Mouse (Mus musculus) liver, embryonic 12.5 days (tissue): Measurements from ENCODE around the gene Eid2. TPM values are rescaled to one million over a fixed set of nuclear protein-coding genes. Genes with fewer than 3 reads are reported as not detected.

Source experiments
- ATAC-seq: fragments of 200-750 bp; cut with Nextera tagmentation; 2 replicates; pipeline ENCODE4 v1.8.0; 2017; ENCODE audit warnings: moderate number of reproducible peaks, mild to moderate bottlenecking, moderate library complexity
- H3K27ac ChIP-seq: fragments of 300-500 bp; sonication (generic); 2 replicates; pipeline ENCODE4 v1.5.1; 2016; ENCODE audit warnings: mild to moderate bottlenecking
- H3K27me3 ChIP-seq: fragments of 300-500 bp; sonication (generic); replicated peaks from 2 replicates; pipeline ENCODE4 v1.6.1; 2016; ENCODE audit warnings: mild to moderate bottlenecking, moderate library complexity
- H3K36me3 ChIP-seq: fragments of 300-500 bp; sonication (generic); 2 replicates; pipeline ENCODE4 v1.6.1; 2016; ENCODE audit warnings: mild to moderate bottlenecking, moderate library complexity
- H3K4me1 ChIP-seq: fragments of 300-500 bp; sonication (generic); 2 replicates; pipeline ENCODE4 v1.6.1; 2016
- H3K4me2 ChIP-seq: fragments of 300-500 bp; sonication (generic); 2 replicates; pipeline ENCODE4 v1.6.1; 2016; ENCODE audit warnings: mild to moderate bottlenecking, moderate library complexity
- H3K4me3 ChIP-seq: fragments of 300-500 bp; sonication (generic); 2 replicates; pipeline ENCODE4 v1.5.1; 2016; ENCODE audit warnings: mild to moderate bottlenecking, moderate library complexity
- H3K9ac ChIP-seq: fragments of 300-500 bp; sonication (generic); 2 replicates; pipeline ENCODE4 v1.6.1; 2016; ENCODE audit warnings: mild to moderate bottlenecking, moderate library complexity
- H3K9me3 ChIP-seq: fragments of 300-500 bp; sonication (generic); replicated peaks from 2 replicates; pipeline ENCODE4 v1.6.1; 2016; ENCODE audit warnings: mild to moderate bottlenecking, moderate library complexity
- WGBS: fragments of 180-500 bp; shearing (Covaris S2); methylation state at CpG from one replicate; pipeline ENCODE4 v1.1.7; 2016; ENCODE audit not compliant: insufficient replicate concordance; 5-methylcytosine and 5-hydroxymethylcytosine counted together
- polyA plus RNA-seq: library from polyadenylated mRNA; unstranded; fragments of >200 nt; fragmentation: Nextera tagmentation; extraction: Ambion mirVana; gene quantifications from 2 replicates; pipeline ENCODE4 v1.2.1, GENCODE M21; 2016

The Eid2 gene
- polyA plus RNA-seq, 1 experiment from 2014 or later: 4.6 TPM

DNA sequence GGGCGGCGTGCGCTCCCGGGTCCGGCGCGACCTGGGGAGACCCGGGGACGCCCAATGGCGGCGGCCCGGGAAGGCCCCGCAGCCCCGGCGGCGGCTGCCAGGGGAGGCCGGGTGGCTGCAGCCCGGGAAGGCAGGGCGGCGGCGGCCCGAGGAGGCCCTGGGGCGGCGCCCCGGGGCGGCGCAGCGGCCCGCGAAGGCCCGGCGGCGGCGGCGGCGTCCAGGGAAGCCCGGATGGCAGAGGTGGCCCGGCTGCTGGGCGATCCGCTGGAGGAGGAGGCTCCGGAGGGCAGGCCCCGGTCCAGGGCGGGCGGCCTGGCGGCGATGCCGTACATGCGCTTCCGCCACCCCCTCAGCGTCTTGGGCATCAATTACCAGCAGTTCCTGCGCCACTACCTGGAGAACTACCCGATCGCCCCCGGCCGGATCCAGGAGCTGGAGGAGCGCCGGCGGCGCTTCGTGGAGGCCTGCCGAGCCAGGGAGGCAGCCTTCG is 406 bp downstream of the Eid2 start:
- Histone ChIP-seq H3K27ac (peak overlapping the region; percentile 62), H3K4me1 (peaks cover 9% of the 10 kb centered on the region), H3K9me3 (no peaks in the 10 kb centered on the region), H3K27me3 (peaks cover 41% of the 10 kb centered on the region), H3K36me3 (peaks cover 9% of the 10 kb centered on the region; the same call in 1 of the 2 replicates), H3K4me3 (peak overlapping the region; percentile 69), H3K9ac (peak overlapping the region; percentile 72), H3K4me2 (peak overlapping the region; percentile 83)
- ATAC-seq: peak; percentile 49
- 1% methylated on average over 51 of the region's 62 CpGs for WGBS

DNA sequence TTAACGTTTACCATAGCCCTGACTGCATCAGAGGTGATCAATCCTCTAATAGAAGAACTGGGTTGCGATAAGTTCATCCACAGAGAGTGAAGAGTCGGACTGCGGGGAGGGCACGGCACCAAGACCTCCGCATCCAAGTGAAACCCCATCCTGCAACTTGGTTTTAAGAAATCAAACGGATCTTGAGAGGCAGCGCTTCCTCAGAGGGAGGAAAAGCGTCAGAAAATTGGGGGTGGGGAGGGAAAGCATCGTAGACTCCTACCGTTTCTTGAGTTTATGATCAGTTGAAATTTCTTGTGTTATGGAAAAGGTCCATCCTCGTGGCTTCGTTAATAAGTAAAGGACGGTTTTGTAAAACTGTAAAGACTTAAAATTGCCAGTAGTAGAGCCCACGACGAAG is 895 bp downstream of the Eid2 start:
- Histone ChIP-seq H3K4me1 (peaks cover 9% of the 10 kb centered on the region), H3K4me3 (peak overlapping the region; percentile 69), H3K4me2 (peak overlapping the region; percentile 83), H3K27ac (peak overlapping the region; percentile 62; the same call in 1 of the 2 replicates), H3K27me3 (peaks cover 39% of the 10 kb centered on the region), H3K9me3 (no peaks in the 10 kb centered on the region), H3K36me3 (peaks cover 9% of the 10 kb centered on the region; the same call in 1 of the 2 replicates), H3K9ac (peak overlapping the region; percentile 72)
- 25% methylated on average over 16 of the region's 16 CpGs for WGBS
- no peak for ATAC-seq

DNA sequence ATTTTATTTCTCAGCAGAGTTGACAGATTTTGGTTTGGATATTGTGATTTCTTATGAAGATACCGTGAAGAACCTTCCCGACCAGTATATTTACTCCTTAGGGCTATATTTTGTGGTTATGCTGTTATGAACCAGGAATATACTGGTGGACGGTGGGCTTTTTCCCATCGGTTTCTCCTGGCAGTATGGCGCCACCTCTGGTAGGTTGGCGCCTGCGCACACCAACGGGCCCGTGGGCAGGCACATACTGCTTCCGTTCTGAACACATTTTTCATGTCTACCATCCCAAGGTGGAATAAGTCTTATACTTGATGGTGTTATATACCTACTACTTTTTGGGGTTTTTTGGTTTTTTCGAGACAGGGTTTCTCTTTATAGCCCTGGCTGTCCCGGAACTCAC is 1.7 kb downstream of the Eid2 start:
- 79% methylated on average over 12 of the region's 12 CpGs for WGBS
- no peak for ATAC-seq
- H3K4me2 ChIP-seq: no peak overlapping the region
- H3K27ac ChIP-seq: no peak overlapping the region
- H3K4me1 ChIP-seq: peaks cover 9% of the 10 kb centered on the region
- no peaks in the 10 kb centered on the region for H3K9me3 ChIP-seq
- H3K4me3 ChIP-seq: no peak overlapping the region
- H3K27me3 ChIP-seq: peaks cover 37% of the 10 kb centered on the region
- H3K36me3 ChIP-seq: peaks cover 9% of the 10 kb centered on the region; the same call in 1 of the 2 replicates
- H3K9ac ChIP-seq: no peak overlapping the region

DNA sequence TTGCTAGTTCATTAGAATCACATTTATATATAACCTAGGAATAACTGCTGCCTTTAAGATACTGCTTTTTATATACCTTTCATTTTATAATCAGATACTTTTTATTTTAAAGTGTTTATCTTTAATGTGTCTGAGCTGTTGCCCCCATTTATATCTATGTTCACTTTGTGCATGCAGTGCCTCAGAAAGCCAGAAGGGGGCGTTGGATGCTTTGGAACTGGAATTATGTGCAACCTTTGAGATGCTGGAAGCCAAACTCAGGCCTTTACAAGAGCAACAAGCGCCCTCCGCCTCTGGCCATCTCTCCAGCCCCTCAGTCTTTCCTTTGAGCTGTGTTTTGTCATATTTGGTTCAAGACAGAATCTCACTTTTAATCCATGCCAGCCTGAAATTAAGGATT is 4.1 kb downstream of the Eid2 start:
- peaks cover 9% of the 10 kb centered on the region for H3K4me1 ChIP-seq
- H3K27me3 ChIP-seq: peaks cover 24% of the 10 kb centered on the region
- no peak overlapping the region for H3K27ac ChIP-seq
- H3K4me2 ChIP-seq: no peak overlapping the region
- no peak overlapping the region for H3K9ac ChIP-seq
- ATAC-seq: no peak
- no peaks in the 10 kb centered on the region for H3K9me3 ChIP-seq
- 60% methylated on average over 3 of the region's 3 CpGs for WGBS
- H3K4me3 ChIP-seq: no peak overlapping the region
- H3K36me3 ChIP-seq: peaks cover 9% of the 10 kb centered on the region; the same call in 1 of the 2 replicates

DNA sequence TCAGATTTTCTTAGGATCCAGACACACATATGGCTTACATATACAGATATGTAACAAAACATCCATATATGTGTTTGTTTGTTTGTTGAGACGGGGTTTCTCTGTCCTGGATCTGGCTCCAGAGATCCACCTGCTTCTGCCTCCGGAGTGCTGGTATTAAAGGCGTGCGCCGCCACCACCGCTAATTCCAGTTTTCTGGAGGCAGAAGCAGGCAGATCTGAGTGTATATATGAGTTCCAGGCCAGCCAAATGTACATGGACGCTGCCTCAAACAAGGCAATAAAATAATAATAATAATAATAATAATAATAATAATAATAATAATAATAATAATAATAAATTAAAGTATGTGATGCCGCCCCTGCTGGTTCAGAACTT is 9.5 kb downstream of the Eid2 start:
- no peak overlapping the region for H3K9ac ChIP-seq
- H3K27ac ChIP-seq: no peak overlapping the region
- peak overlapping the region; percentile 71; the same call in 1 of the 2 replicates for H3K4me3 ChIP-seq
- peaks cover 9% of the 10 kb centered on the region; the same call in 1 of the 2 replicates for H3K27me3 ChIP-seq
- H3K4me1 ChIP-seq: peaks cover 8% of the 10 kb centered on the region
- H3K4me2 ChIP-seq: no peak overlapping the region
- H3K9me3 ChIP-seq: no peaks in the 10 kb centered on the region
- no peaks in the 10 kb centered on the region for H3K36me3 ChIP-seq
- WGBS: 51% methylated on average over 8 of the region's 8 CpGs
- ATAC-seq: 0 out of 2 replicates have a peak, but pooled peaks have one; percentile 2

DNA sequence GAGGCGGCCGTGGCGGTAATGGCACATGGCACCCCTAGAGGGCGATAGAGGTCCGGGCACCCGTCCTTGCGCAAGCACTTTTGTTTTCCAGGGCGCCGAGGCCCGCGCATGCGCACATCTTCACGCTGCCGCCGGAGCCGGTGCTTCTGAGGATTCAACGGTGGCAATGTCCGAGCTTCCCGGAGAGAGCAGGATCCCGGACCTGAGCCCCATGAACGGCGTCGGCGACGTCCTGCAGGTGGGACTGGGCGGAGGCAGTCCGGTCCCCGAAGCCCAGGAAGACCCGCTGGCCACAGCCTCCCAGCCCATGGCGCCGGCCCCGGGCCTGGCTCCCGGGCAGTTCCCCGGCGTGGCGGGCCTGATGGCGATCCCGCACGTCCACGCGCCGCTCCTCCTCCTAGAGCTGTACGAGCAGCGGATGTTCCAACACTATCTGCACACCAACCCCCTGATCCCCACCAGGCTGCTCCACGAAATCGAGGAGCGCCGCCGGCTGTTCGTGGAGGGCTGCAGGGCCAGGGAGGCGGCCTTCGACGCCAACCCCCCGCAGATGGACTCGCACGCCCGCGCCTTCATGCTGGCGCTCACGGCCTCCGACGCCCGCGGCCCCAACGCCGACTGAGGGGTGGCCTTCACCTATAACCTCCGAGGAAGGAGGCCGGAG is 10.1 kb downstream of the Eid2 start, which contains the start of gene Eid2b:
Eid2b (plus strand) TSS at position 125 of the 664 bp plus-strand sequence.
- peak within 1 kb of the TSS; percentile 78 for H3K4me2 ChIP-seq
- WGBS: 2% methylated on average over 68 of the region's 68 CpGs
- H3K4me3 ChIP-seq: peak within 1 kb of the TSS; percentile 71
- peak; percentile 75 for ATAC-seq
- peaks cover 9% of the 10 kb centered on the region; the same call in 1 of the 2 replicates for H3K27me3 ChIP-seq
- H3K36me3 ChIP-seq: no peaks in the 10 kb centered on the region
- peaks cover 8% of the 10 kb centered on the region for H3K4me1 ChIP-seq
- H3K27ac ChIP-seq: peak within 1 kb of the TSS; percentile 63
- H3K9ac ChIP-seq: peak within 1 kb of the TSS; percentile 84
- no peaks in the 10 kb centered on the region for H3K9me3 ChIP-seq

DNA sequence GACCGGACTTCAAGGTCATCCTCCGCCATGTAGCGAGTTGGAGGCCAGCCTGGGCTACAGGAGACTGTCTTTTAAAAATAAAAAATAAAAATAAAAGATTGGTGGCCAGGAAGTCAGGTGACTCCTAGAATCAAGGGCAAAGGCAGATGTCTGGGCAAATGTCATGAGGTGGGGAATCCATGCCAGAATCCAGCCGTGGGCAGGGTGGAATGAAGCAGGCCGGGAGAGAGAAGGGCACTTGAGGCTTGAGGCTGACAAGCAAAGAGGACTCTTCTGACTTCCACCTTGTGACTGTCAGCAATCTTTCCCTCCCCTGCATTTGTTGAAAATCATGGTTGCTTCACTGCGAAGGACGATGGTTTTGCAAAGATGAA is 10.6 kb downstream of the Eid2 start:
- WGBS: 80% methylated on average over 7 of the region's 7 CpGs
- ATAC-seq: no peak
- H3K36me3 ChIP-seq: no peaks in the 10 kb centered on the region
- peaks cover 8% of the 10 kb centered on the region for H3K4me1 ChIP-seq
- H3K27me3 ChIP-seq: peaks cover 9% of the 10 kb centered on the region; the same call in 1 of the 2 replicates
- no peaks in the 10 kb centered on the region for H3K9me3 ChIP-seq
- H3K4me3 ChIP-seq: peak overlapping the region; percentile 71
- H3K27ac ChIP-seq: no peak overlapping the region
- H3K9ac ChIP-seq: peak overlapping the region; percentile 84
- peak overlapping the region; percentile 78 for H3K4me2 ChIP-seq

DNA sequence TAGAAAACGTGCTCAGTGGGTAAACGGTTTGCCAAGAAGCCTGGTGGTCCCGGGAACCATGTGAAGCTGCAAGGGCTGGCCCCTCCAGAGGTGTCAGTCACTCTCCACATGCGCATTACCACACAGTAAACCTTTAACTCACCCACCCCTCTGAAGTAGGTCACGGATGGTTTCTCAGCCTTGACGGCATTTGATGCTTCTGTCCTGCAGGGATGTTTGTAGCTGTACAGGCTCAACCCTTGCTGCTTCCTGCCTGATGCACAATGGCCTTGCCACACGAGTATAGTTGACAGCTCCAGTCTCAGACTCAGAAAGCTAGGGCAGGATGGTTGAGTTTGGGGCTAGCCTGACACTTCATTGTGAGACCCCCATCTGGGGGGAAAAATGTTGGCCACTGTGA is 12.9 kb downstream of the Eid2 start:
- H3K9me3 ChIP-seq: no peaks in the 10 kb centered on the region
- H3K36me3 ChIP-seq: no peaks in the 10 kb centered on the region
- 62% methylated on average over 7 of the region's 7 CpGs for WGBS
- H3K9ac ChIP-seq: no peak overlapping the region
- no peak overlapping the region for H3K4me3 ChIP-seq
- H3K27ac ChIP-seq: no peak overlapping the region
- H3K4me1 ChIP-seq: peaks cover 8% of the 10 kb centered on the region
- H3K4me2 ChIP-seq: no peak overlapping the region
- H3K27me3 ChIP-seq: peaks cover 9% of the 10 kb centered on the region; the same call in 1 of the 2 replicates
- no peak for ATAC-seq

DNA sequence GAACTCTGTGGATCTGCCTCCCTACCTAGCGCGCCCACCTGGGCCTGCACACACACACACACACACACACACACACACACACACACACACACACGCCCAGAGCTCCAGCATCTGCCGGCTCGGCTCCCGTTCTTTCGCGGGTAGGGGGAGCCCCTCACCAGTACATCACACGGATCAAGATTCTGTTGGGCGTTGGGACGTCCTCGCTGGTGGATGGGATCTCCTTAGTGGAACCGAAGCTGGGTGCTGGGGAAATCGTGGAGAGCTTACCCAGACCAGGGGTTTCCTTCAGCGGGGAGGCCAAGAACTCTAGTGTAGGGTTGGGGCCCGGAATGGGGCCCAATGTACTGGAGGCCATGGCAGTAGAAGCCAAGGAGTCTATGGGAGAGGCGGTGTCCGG is 22.5 kb downstream of the Eid2 start:
- peak overlapping the region; percentile 37 for H3K4me2 ChIP-seq
- H3K9ac ChIP-seq: no peak overlapping the region
- H3K4me3 ChIP-seq: no peak overlapping the region; the same call in 1 of the 2 replicates
- peaks cover 88% of the 10 kb centered on the region for H3K27me3 ChIP-seq
- whole genome bisulfite sequencing: 2% methylated on average over 18 of the region's 18 CpGs
- no peaks in the 10 kb centered on the region for H3K9me3 ChIP-seq
- no peaks in the 10 kb centered on the region for H3K36me3 ChIP-seq
- H3K4me1 ChIP-seq: peaks cover 20% of the 10 kb centered on the region
- no peak overlapping the region for H3K27ac ChIP-seq
- peak; percentile 6; the same call in 1 of the 2 replicates for ATAC-seq

DNA sequence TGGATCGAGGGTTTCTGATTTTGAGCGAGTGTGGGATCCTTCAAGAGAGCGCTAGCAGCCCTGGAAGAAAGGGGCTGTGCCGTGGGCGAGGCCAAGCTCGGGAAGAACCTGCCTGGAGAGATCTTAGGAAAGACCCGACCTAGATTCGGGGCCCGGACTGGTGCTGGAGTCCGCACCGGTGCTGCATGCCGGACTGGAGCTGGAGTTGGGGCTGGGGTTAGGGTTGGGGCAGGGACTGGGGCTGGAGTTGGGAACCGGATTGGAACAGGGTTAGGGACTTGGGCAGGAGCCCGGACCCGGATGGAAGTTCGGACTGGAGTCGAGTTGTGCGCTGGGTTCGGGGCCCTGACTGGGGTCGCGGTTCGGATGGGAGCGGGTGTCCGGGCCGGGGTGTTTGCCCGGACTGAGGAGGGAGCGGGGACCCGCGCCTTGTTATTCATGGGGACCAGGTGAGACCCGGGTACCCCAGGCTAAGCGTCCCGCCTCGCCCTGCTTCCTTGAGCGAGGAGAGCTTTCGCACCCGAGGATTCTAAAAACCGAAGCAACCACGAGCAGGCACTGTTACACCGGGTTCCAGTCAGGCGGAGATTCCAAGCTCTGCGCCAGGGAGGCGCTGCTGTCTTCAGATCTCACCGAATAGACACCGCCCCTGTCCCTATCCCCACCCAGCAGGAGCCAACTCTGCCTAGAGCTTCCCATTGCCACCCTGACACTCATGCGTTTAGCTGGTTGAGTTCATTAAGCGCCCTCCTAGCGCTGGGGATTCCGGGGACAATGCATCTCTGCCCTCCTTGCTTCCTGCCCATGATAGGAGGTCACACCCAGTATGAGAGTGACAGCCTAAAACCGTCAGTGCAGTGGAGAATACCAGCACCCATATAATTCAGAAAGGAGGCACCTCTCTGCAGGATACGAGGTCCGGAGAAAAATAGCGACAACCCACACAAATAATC is 23.2 kb downstream of the Eid2 start, which contains the start of gene Selenov:
Selenov (minus strand) TSS at position 549 of the 953 bp plus-strand sequence.
- peak within 1 kb of the TSS; percentile 37 for H3K4me2 ChIP-seq
- no peak within 1 kb of the TSS for H3K9ac ChIP-seq
- WGBS: 2% methylated on average over 52 of the region's 52 CpGs
- H3K4me1 ChIP-seq: peaks cover 20% of the 10 kb centered on the region
- peak within 1 kb of the TSS; percentile 28 for H3K4me3 ChIP-seq
- no peak within 1 kb of the TSS for H3K27ac ChIP-seq
- no peaks in the 10 kb centered on the region for H3K36me3 ChIP-seq
- H3K27me3 ChIP-seq: peaks cover 95% of the 10 kb centered on the region
- ATAC-seq: 0 out of 2 replicates have a peak, but pooled peaks have one; percentile 10
- H3K9me3 ChIP-seq: no peaks in the 10 kb centered on the region

DNA sequence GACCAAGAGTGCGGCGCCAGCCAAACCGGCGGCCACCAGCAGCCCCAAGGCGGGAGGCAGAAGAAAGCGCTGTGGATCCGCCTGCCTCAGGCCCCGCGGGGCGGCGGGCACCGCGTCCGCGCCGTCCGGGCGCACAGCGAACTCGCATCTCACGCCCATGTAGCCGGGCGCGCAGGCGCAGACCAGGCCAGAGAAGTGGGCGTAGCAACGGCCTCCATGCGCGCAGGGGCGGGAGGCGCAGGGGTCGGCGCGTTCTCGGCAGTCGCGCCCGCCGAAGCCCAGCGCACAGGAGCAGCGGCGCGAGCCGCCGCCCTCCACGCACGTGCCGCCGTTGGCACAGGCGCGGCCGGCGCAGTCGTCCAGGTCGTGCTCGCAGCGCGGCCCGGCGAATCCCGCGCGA is 26.8 kb downstream of the Eid2 start:
- H3K4me3 ChIP-seq: peak overlapping the region; percentile 51

More for the DNA sequence above, 26.8 kb downstream of the Eid2 start:
- H3K4me2 ChIP-seq: peak overlapping the region; percentile 72
- no peak overlapping the region for H3K27ac ChIP-seq
- H3K4me1 ChIP-seq: peaks cover 24% of the 10 kb centered on the region
- no peaks in the 10 kb centered on the region for H3K9me3 ChIP-seq
- peaks cover 97% of the 10 kb centered on the region for H3K27me3 ChIP-seq
- 0 out of 2 replicates have a peak overlapping the region, but pooled peaks have one; percentile 42 for H3K9ac ChIP-seq
- no peaks in the 10 kb centered on the region for H3K36me3 ChIP-seq
- 3% methylated on average over 57 of the region's 63 CpGs for WGBS
- ATAC-seq: peak; percentile 48
